Mouse (Mus musculus) c-Kit-positive CD71-positive TER-119-negative erythroid progenitor cells, embryonic 14.5 days (primary cell): ENCODE results near the gene Serpina7.

Source experiments
- DNase-seq: peaks from one replicate; pipeline ENCODE4 v3.0.0-alpha.2; 2013; ENCODE audit warnings: low read depth

Gene Serpina7

GRCm38 (mm10) chrX:139085077-139085476 lies at the start of gene Serpina7:
Gene Serpina7 (minus strand): TSS chrX:139085236.
- no peak for DNase-seq

GRCm38 (mm10) chrX:139134031-139134430 lies 49.0 kb upstream of the Serpina7 start:
- DNase-seq, result no peak

DNA sequence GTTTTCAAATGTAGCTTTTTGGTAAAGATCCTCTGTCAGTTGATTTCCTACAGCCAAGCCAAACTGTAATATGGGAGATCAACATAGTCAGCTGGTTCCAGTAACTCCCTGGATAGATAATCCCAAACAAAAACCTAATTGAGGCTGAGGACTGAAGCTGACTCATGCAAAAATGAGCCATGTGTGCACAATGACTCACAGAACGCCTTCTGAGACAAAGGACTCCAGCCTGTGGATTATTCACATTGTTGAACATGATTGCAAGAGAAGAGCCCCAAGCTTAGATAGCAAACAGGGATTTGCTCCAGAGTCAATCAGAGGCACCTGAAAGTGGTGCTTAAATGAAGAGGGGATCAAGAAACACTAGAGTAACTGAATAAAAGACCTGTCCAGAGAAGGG lies 12.2 kb upstream of the Serpina7 start:
- DNase-seq, result no peak

DNA sequence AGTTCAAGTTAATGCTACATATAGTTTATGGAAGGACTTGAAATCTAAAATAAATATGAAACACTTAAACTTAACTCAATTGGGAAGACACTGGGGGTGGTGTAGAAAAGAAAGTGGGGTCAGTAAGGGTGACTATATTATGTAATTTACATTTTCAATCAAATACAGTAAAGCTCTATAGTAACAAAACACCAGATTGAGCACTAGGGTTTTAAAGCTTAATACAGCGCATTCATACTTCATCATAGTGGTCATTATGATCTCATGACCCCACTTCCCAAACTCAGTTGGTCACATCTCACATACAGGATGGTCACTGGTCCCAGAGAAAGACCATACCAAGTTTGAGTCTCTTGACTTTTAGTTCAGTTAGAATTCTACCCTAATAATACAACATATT lies 907 bp upstream of the Serpina7 start, which contains the start of gene 4930513O06Rik:
4930513O06Rik (plus strand) TSS at position 301 of the 400 bp plus-strand sequence.
- no peak for DNase-seq

GRCm38 (mm10) chrX:139078493-139078892 lies 6.5 kb downstream of the Serpina7 start:
- DNase-seq, result no peak

DNA sequence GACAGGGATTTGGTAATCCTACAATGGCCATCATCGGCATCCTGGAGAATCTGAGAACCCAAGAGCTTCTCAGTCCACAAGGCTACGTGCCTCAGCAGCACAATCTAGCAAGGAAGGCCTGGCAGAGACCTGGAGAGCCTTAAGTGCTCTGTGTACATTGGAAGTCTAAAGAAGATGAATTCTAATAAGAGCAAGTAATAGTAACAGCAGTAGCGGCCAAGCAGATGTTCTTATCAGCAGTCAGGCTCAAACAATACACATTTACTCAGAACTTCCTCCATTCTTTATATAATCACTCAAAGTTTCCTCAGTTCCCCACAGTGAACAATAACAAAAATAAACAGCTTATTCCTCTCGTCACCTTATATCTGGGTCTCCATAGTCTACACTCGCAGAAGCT lies 21.0 kb downstream of the Serpina7 start:
- no peak for DNase-seq

- DNase-seq, result no peak
These were observed 31.9 kb downstream of the Serpina7 start for GRCm38 (mm10) chrX:139053149-139053548.

DNA sequence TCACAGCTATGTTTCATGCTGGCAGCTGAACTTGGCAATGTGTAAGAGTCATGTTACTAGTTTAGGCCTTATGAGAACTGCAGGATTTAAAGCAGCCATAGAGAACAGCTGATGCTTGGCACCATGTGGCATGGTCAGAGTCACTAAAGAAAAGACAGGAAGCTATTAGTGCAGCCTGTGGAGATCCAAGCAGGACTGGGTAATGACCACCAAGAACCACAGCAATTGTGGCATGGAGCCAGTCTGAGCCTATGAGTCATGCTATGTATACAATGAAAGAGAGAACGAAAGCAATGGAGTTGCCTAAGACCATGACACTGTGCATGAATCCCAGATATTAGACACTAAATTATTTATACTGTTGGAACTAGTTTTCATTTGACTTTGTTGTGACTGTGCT lies 33.1 kb downstream of the Serpina7 start:
- no peak for DNase-seq

- DNase-seq, result no peak
These were observed 43.9 kb downstream of the Serpina7 start for GRCm38 (mm10) chrX:139041148-139041547.

GRCm38 (mm10) chrX:139039314-139039713 lies 45.7 kb downstream of the Serpina7 start:
- no peak for DNase-seq

DNA sequence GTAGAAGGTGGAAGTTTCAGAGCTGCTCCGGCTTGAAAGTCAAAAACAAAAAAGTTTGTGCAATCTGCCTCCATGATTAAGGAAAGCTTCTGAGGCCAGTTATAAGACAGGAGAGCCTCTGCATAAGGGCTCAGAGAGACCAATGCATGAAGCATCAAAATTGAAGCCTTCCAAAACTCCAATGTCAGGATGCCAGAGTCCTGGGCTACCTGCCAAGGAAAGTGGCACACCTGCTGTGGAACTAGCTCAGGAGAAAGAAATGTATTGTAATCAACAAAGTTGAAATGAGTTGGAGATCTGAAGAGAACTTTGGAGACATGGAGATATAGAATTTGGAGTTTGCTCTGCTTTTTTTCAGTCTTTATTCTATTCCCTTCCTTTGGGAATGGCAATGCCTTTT lies 47.4 kb downstream of the Serpina7 start:
- DNase-seq, result no peak
